Mouse (Mus musculus): ENCODE measurements around the gene Tarbp2. TPM values are rescaled to one million over a fixed set of nuclear protein-coding genes. Genes with fewer than 3 reads are reported as not detected.

Gene Tarbp2
- polyA plus RNA-seq, 1 experiment from 2014 or later = 50.4 TPM

DNA sequence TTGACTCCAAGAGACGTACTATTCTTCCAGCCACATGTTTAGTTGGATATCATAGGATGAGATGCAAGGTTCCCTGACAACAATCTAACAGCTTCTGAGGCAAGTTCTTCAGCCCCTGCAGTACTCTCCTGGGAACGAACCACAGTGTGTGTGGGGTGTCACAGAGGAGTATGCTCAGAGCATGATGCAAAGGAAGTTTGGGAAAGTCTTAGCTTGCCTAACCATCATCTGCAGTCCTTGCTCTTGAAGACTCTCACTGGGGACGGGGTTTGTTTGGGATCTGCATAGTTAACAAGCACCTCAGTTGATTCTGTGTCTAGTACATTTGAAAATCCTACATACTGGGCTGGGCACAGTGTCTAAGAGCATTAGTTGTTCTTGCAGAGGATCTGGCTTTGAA, 9.7 kb upstream of the Tarbp2 start:
- no peak for ATAC-seq
- Histone ChIP-seq H3K9ac (ENCODE audit: low read depth, low read length) (no peak overlapping the region), H3K9me3 (ENCODE audit: control insufficient read depth) (no peaks in the 10 kb centered on the region), H3K27me3 (replicated peaks; ENCODE audit: control insufficient read depth, insufficient read depth, low read length) (no peaks in the 10 kb centered on the region), H3K4me1 (replicated peaks; ENCODE audit: control insufficient read depth, insufficient read depth, low read length) (no peaks in the 10 kb centered on the region), H3K27ac (ENCODE audit: low read depth, low read length) (no peak overlapping the region), H3K36me3 (ENCODE audit: control insufficient read depth, insufficient read depth) (peaks cover 7% of the 10 kb centered on the region), H3K4me2 (replicated peaks; ENCODE audit: low read depth) (no peak overlapping the region), H3K4me3 (ENCODE audit: low read depth, low read length) (no peak overlapping the region)
- WGBS = 84% methylated on average over 3 of the region's 3 CpGs
- no peak for TF ChIP-seq CTCF (IDR thresholded peaks at IDR 0.05; ENCODE audit: low read depth)

DNA sequence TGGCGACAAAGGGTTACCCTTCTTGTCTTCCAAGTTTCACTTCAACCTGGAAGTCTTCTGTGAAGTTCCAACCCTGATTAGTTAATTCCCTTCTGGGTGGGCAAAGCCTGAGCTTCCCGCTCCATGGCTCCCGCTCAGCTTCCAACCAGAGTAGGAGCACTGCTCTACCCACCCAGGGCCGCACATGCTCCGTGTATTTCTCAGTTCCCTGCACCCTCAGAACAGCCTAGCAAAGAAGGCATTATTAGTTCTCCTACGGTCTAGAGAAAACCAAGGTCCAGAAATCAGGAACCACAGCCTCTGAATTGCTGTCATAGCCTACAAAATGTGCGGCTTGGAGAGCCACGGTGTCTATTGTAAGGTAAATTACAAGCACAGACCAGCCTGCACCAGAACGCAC, 7.9 kb upstream of the Tarbp2 start:
- Histone ChIP-seq H3K27me3 (replicated peaks; ENCODE audit: control insufficient read depth, insufficient read depth, low read length) (no peaks in the 10 kb centered on the region), H3K9me3 (ENCODE audit: control insufficient read depth) (no peaks in the 10 kb centered on the region), H3K27ac (ENCODE audit: low read depth, low read length) (peak overlapping the region; percentile 15; the same call in 1 of the 2 replicates), H3K4me1 (replicated peaks; ENCODE audit: control insufficient read depth, insufficient read depth, low read length) (no peaks in the 10 kb centered on the region), H3K9ac (ENCODE audit: low read depth, low read length) (peak overlapping the region; percentile 41), H3K36me3 (ENCODE audit: control insufficient read depth, insufficient read depth) (no peaks in the 10 kb centered on the region; the same call in 1 of the 2 replicates), H3K4me3 (ENCODE audit: low read depth, low read length) (peak overlapping the region; percentile 62), H3K4me2 (replicated peaks; ENCODE audit: low read depth) (peak overlapping the region; percentile 96)
- ATAC-seq = peak; percentile 17; the same call in 1 of the 2 replicates
- no peak for TF ChIP-seq CTCF (IDR thresholded peaks at IDR 0.05; ENCODE audit: low read depth)
- 8% methylated on average over 9 of the region's 9 CpGs for WGBS

DNA sequence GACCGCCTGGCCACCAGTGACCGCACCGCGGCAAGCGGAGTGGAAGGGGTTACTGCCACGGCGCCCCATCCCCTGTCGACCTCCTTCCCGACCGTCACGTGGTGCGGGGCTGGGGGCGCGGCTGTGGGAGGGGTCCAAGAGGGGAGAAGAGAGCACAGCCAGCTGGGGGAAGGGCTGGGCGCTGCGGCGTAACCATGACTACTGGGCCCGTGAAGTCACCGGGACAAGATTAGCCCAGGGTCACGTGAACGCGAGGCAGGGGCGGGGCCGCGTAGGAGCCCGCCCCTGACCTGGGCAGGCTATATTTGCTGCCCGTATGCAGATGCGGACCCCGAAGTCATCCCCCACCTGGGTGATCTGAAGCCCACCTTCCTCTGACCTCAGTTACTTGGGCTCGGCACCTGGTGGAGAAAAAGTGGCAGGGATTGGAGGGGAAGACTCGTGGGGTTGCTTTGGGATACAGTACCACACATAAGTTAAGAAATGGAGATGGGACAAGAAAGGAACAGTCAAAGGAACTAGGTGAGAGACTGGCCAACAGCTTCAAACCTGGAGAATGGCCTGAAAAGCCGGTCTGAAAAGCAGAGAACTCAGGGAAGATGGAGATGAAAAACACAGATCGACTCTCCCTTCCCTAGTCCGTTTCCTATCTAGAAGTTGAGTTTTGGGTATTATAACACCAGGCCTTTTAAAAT, 7.3 kb upstream of the Tarbp2 start:
- peak; percentile 82 for ATAC-seq
- H3K4me3 ChIP-seq (ENCODE audit: low read depth, low read length) = peak overlapping the region; percentile 62

DNA sequence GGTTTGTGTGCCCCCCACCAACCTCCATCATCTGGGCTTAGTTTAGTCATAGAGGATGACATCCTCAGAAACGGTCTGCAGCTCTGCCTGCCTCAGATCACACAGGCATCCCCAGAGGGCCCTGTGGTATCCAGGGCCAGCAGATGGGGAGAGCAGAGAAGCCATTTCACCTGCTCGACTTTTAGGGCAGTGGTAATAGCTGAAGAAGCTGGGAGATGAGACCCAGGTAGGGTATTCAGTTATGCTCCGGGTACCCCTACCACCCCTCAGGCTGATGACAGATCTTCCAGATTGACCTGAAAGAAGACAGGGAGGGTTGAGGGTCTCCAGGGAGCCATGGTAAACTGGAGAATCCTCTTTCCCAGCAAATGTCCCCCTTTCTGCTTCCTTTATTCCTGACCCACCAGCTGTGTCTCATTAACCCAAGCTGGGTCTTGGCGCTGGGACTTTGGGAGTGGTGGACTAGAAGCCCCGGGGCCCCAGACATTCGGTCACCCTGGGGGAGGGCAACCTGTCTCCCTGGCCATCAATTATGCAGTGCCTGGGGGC, 6.6 kb upstream of the Tarbp2 start:
- 36% methylated on average over 6 of the region's 6 CpGs for WGBS
- Histone ChIP-seq H3K36me3 (ENCODE audit: control insufficient read depth, insufficient read depth) (no peaks in the 10 kb centered on the region), H3K27me3 (replicated peaks; ENCODE audit: control insufficient read depth, insufficient read depth, low read length) (no peaks in the 10 kb centered on the region), H3K9me3 (ENCODE audit: control insufficient read depth) (no peaks in the 10 kb centered on the region), H3K4me3 (ENCODE audit: low read depth, low read length) (no peak overlapping the region), H3K4me2 (replicated peaks; ENCODE audit: low read depth) (peak overlapping the region; percentile 96), H3K9ac (ENCODE audit: low read depth, low read length) (no peak overlapping the region), H3K27ac (ENCODE audit: low read depth, low read length) (0 out of 2 replicates have a peak overlapping the region, but pooled peaks have one; percentile 29), H3K4me1 (replicated peaks; ENCODE audit: control insufficient read depth, insufficient read depth, low read length) (no peaks in the 10 kb centered on the region)
- no peak for ATAC-seq
- no peak for TF ChIP-seq CTCF (IDR thresholded peaks at IDR 0.05; ENCODE audit: low read depth)

More for the DNA sequence above, 7.3 kb upstream of the Tarbp2 start:
- Histone ChIP-seq H3K9me3 (ENCODE audit: control insufficient read depth) (no peaks in the 10 kb centered on the region), H3K4me1 (replicated peaks; ENCODE audit: control insufficient read depth, insufficient read depth, low read length) (no peaks in the 10 kb centered on the region), H3K9ac (ENCODE audit: low read depth, low read length) (peak overlapping the region; percentile 41), H3K36me3 (ENCODE audit: control insufficient read depth, insufficient read depth) (no peaks in the 10 kb centered on the region), H3K27me3 (replicated peaks; ENCODE audit: control insufficient read depth, insufficient read depth, low read length) (no peaks in the 10 kb centered on the region), H3K27ac (ENCODE audit: low read depth, low read length) (peak overlapping the region; percentile 16; the same call in 1 of the 2 replicates), H3K4me2 (replicated peaks; ENCODE audit: low read depth) (peak overlapping the region; percentile 96)
- 3% methylated on average over 34 of the region's 34 CpGs for WGBS
- no peak for TF ChIP-seq CTCF (IDR thresholded peaks at IDR 0.05; ENCODE audit: low read depth)

DNA sequence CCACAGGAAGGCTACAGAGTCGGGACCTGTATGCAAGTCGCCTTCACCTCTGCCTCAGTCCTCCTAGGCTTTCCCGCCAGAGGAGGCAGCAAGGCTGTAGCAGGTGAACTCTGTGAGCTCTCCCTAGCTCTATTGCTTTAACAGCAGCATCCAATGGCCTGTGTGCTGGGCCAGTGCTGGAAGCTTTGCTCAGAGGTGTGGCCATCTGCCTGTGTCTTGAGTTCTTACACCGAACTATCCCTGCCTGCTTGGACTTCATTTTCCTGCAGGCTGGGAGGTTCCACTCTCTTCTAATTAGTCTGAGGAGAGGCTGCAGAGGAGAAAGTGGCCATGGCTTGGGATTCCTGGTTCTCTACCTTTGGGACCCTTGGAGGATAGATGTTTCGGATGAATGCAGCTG, 6.0 kb upstream of the Tarbp2 start:
- Histone ChIP-seq H3K27ac (ENCODE audit: low read depth, low read length) (no peak overlapping the region), H3K27me3 (replicated peaks; ENCODE audit: control insufficient read depth, insufficient read depth, low read length) (no peaks in the 10 kb centered on the region), H3K4me1 (replicated peaks; ENCODE audit: control insufficient read depth, insufficient read depth, low read length) (no peaks in the 10 kb centered on the region), H3K9me3 (ENCODE audit: control insufficient read depth) (no peaks in the 10 kb centered on the region), H3K9ac (ENCODE audit: low read depth, low read length) (no peak overlapping the region), H3K4me3 (ENCODE audit: low read depth, low read length) (no peak overlapping the region), H3K4me2 (replicated peaks; ENCODE audit: low read depth) (no peak overlapping the region), H3K36me3 (ENCODE audit: control insufficient read depth, insufficient read depth) (no peaks in the 10 kb centered on the region)
- TF ChIP-seq CTCF (IDR thresholded peaks at IDR 0.05; ENCODE audit: low read depth) = no peak
- WGBS = 57% methylated on average over 5 of the region's 5 CpGs
- ATAC-seq = no peak

DNA sequence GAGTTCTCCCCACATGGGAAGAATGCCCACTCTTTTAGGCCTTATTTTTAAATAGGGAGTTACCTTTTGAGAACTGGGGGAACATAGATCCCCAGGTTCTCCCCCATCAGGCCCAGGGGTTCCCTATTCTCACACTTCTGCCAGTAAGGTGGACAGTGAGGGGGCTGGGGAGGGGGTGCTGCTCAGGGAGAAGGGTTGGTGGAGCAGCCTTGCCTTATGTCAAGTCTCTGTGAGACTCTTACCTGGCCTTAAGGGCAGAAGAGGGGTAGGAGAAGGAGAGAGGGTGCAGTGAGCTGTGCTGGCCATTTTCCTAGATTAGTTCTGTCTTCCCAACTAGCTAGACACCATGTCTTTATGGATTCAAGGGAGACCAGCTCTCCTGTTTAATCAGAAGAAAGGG, 5.5 kb upstream of the Tarbp2 start:
- no peak overlapping the region for H3K4me3 ChIP-seq (ENCODE audit: low read depth, low read length)
- no peaks in the 10 kb centered on the region for H3K9me3 ChIP-seq (ENCODE audit: control insufficient read depth)
- no peaks in the 10 kb centered on the region for H3K27me3 ChIP-seq (replicated peaks; ENCODE audit: control insufficient read depth, insufficient read depth, low read length)
- TF ChIP-seq CTCF (IDR thresholded peaks at IDR 0.05; ENCODE audit: low read depth) = no peak
- H3K4me1 ChIP-seq (replicated peaks; ENCODE audit: control insufficient read depth, insufficient read depth, low read length) = no peaks in the 10 kb centered on the region
- no peak overlapping the region for H3K4me2 ChIP-seq (replicated peaks; ENCODE audit: low read depth)
- ATAC-seq = no peak
- no peak overlapping the region for H3K27ac ChIP-seq (ENCODE audit: low read depth, low read length)
- H3K9ac ChIP-seq (ENCODE audit: low read depth, low read length) = no peak overlapping the region
- H3K36me3 ChIP-seq (ENCODE audit: control insufficient read depth, insufficient read depth) = no peaks in the 10 kb centered on the region

Measured in intestine, postnatal 0 days (tissue).